Mouse (Mus musculus) duodenum, adult 2 months (tissue): ENCODE measurements around the gene Tapt1. TPM values are rescaled to one million over a fixed set of nuclear protein-coding genes. Genes with fewer than 3 reads are reported as not detected.

Experiments
- polyA plus RNA-seq: library from polyadenylated mRNA; depleted of rRNA; stranded (reverse); fragments of >200 nt; gene quantifications from 2 replicates; pipeline ENCODE4 v1.2.3, GENCODE M21; 2012; ENCODE audit warnings: low replicate concordance; rRNA removed

The Tapt1 gene
- 12.1 and 13.2 TPM in 2 replicates for polyA plus RNA-seq

DNA sequence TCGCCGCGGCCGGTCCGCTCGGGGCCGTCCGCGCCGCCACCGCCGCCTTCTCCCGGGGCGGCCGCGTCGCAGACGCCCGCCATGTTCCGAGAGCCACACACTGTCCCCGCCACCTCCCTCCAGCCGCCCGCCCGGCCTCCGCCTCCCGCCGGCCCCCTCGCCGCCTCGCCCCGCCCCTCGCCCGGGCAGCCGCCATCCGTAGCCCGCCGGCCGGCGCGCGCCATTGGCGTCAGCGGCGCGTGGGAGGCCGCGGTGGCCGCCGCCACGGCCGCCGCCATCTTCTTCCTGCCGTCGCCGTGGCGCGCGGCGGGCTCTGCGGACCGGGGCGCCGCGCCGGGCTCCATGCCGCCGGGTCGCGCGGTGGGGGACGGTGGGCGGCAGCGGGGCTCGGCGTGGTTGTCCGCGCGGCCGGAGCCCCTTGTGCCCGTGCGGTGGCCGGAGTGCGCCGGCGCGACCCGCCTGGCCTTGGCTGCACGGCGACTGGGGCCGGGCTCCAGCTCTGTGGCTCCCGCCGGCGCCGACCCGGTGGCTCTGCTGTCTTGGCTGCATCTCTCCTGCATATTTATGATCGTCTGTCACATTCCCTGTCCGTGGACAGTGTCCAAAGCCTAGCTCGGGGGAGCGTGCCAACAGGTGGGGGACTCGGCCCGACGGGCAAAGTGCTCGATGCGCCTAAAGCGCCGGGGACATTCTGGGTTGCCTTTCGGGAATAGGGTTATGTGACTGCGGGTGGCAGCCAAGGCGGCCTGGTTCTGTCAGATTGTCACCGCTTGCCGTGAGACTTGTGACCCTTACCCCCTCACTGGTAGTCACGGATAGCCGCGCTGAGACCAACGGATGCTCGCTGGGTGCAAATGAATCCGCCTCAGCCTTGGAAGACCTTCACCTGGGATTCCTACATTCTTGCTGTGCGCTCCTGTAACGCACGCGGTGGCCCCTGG lies at the start of gene Tapt1:
Gene Tapt1, minus strand, starts transcription at position 106 of the 941 bp plus-strand sequence.

Other genes with a start within 250 kb of the Tapt1 start
- 3.6 and 5.3 TPM in 2 replicates for gene Fgfbp1, start 244.8 kb downstream of the Tapt1 start, polyA plus RNA-seq
- gene Prom1, start 124.6 kb downstream of the Tapt1 start, polyA plus RNA-seq = 1.8 and 7.2 TPM in 2 replicates